Mouse (Mus musculus) cortical plate, adult 2 months (tissue): ENCODE measurements around the gene Arrb1.

Source experiments
- CTCF ChIP-seq: fragments of 200-500 bp; IDR thresholded peaks from 2 replicates; pipeline ENCODE4 v1.5.1; 2011; ENCODE audit warnings: mild to moderate bottlenecking, control low read depth, low read length; ENCODE audit not compliant: insufficient read depth; ENCODE audit errors: extremely low read depth
- POLR2A ChIP-seq: fragments of 200-500 bp; IDR thresholded peaks from 2 replicates; pipeline ENCODE4 v1.6.1; 2011; ENCODE audit warnings: mild to moderate bottlenecking, low read length, control low read depth; ENCODE audit not compliant: insufficient read depth; ENCODE audit errors: extremely low read depth

- TF ChIP-seq POLR2A (no peak), CTCF (no peak)
Measured at GRCm38 (mm10) chr7:99627366-99627765, 92.1 kb downstream of the Arrb1 start.
